Mouse (Mus musculus): ENCODE measurements around the gene Casz1.

Gene Casz1

DNA sequence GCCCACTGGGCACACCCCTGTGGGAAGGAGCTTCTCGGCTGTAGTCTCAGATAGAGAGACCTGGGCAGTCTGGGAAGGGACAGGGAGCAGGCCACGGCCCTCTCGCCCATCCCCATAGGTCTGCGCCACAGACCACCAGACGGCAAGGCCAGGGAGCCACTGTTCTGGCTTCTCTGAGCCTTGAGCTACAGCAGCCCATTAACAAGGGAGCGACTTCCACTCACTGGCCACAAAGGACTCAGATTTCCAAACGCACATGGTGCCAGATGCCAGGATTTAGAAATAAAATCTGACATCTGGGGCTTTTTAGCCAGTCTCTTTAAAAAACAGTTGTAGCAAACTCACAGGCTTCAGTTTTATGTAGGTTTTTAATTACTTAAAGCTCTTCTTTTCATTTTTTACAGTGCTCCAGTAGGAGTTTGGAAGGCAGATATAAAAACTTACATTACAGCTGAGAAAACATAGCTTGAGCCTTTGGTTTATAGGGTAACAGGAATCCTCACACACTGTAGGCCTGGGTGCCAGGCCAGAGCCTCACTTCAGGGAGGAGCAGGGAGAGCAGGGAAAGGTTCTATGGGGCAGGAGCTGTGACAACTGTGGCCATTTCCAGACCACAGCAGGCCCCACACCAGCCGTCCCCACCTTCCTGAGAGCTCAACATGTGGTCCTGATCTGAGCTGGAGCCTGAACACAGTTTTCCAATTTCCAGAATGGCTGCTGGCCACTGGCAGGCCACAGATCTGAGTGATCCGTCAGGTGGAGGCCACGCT, 160.5 kb downstream of the Casz1 start:
- in situ Hi-C loops (cut with MboI, MseI) = no loop called here

DNA sequence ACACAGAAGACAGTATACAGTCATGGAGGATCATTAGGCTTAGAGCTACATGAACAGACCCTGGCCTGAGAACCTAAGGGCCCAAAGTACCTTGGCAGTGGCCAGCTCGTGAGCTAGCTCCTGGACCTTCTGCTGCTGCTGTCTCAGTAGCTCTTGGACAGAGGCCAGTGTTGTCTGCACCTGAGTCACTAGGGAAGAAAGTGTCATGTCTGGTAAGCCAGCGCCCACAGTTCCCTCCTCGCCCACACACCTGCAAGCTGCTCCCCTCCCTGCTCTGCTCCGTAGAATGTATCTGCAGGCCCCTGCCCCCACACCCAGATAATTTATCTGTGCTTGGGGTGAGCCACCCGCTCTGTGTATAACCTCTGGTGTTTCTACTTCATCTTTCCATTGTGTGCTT, 161.9 kb downstream of the Casz1 start:
- in situ Hi-C loops (cut with MboI, MseI) = no loop called here

DNA sequence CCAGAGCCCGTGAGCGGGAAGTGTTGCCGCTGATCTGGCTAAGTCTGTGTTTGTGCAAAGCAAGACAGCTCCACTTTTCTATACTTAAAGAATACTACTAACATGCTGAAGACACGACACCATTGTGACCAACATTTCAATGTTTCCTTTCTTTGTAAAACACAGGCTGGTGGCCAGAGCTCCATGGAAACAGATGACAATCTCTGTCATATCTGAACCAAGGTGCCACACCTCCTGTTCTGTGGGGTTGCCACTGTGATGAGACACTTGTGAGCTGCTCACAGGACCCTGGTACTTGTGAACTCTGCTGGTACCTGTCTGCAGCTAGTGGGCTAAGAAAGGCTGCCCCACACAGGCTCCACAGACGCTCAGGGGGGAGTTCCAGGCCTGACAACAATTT, 164.6 kb downstream of the Casz1 start:
- in situ Hi-C loops (cut with MboI, MseI) = no loop called here

DNA sequence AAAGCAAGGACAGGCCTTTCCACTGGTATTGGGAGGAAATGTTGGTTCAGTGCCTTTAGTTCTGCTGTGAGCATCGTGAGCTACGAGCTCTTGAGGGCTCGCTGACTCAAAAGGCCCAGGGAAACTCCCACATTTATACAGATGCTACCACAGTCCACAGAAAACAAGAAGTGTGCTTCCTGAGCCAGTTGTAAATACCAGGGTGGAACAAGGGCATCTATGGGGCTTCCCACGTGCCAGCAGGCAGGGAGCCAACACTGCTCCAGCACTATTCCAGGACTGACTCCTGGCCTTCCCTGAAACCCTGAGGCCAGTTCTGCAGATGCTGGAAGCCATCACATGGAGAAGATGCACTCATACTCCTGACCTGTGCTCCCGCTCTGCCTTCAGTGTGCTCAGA, 165.4 kb downstream of the Casz1 start:
- in situ Hi-C loops (cut with MboI, MseI) = no loop called here

DNA sequence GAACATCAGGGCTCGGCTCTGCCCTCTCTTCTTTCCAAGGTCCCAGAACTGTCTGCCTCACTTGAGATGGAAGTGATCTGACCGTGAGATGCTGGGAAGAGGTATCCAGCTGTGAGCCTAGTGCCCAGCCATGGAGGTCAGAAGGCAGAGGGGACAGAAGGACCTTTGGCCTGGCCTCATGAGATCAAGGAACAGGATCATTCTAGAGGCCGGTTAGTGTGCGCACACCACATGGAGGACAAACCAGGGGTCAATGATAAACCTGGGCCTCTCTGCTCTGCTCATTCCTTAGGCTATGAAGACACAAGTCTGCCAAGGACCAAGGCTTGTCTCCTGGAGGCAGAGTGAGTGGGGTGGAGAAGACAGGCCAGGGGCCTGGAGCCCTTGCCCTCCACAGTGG, 166.5 kb downstream of the Casz1 start:
- in situ Hi-C loops (cut with MboI, MseI) = no loop called here

DNA sequence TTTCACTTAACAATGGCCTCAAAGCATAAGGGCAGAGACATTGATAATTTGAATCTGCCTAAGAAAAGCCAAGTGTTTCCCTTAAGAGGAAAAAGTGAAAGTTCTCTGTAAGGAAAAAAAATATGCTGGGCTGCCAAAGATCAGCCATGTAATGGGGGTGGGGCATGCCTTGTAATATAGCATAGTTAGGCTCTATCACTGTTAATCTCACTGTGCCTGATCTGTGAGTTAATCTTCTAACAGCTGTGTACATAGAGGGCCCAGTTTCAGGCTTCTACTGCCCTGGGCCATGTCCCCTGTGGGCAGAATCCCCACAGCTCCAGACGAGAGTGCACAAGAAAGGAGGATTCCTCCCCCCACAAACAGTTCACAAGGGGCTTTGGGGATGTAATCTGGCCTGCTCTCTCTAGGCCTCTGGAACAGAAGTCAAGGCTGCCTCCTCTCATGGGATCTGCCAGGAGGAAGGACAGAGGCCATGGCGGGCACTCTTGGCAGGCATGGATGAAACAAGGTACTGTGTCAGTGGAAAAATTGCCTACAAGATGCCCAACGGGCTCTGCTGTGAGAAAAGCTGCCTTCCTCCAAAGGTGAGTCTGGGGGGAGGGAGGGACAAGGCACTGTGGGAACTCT, 167.5 kb downstream of the Casz1 start:
- in situ Hi-C loops (cut with MboI, MseI) = no loop called here

DNA sequence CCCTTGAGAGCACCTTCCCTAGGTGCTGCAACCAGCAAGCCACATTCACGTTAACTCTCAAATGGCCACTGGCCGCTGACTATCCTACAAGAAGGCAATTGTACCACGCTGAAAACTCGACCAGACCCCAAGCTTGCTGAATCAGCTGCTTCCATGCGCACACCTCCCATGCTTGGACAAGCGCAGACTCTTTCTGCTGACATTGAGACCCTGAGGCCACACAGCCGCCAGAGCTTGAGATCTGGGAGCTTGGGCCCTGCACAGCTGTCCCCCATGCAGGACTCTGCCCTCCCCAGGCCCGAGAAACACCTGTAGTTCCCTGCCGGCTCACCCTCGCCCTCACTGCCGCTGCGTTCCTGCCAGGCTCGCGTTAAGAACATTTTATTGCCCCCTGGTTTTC, 168.5 kb downstream of the Casz1 start:
- in situ Hi-C loops (cut with MboI, MseI) = no loop called here

DNA sequence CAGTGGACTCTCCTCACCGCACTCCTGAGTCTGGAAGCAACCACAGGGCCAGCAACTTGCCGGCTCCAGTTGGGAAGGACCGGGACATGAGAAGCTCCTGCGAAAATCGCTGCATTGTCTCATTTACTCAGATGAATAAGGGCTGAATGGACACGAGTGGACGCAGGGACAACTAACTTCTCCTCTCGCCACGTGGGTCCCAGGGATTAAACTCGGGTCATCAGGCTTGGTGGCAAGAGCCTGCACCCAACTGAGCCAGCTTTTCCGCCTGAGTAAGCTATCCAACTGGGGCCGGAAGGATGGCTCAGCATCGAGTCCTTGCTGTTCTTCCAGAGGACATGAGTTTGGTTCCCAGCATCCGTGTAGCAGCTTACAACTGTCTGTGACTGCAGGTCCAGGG, 169.2 kb downstream of the Casz1 start:
- in situ Hi-C loops (cut with MboI, MseI) = no loop called here

DNA sequence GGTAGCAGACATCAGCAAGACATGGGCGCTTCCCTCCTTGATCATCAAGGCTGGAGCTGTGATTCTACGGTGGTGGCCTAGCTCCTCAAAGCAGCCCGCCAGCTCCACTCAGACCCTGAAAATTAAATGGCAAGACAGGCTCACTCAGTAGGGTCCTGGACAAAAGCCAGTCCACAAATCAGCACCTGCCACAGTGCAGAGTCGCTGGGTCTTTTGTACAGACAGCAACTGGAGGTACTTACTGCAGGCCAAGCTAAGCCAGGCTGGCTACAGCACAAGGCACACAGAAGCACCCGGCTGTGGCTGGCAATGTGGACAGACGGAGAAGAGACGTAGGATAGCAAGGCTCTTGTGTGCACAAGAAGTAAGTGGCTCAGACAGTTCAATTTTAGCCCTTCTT, 170.6 kb downstream of the Casz1 start:
- in situ Hi-C loops (cut with MboI, MseI) = no loop called here

DNA sequence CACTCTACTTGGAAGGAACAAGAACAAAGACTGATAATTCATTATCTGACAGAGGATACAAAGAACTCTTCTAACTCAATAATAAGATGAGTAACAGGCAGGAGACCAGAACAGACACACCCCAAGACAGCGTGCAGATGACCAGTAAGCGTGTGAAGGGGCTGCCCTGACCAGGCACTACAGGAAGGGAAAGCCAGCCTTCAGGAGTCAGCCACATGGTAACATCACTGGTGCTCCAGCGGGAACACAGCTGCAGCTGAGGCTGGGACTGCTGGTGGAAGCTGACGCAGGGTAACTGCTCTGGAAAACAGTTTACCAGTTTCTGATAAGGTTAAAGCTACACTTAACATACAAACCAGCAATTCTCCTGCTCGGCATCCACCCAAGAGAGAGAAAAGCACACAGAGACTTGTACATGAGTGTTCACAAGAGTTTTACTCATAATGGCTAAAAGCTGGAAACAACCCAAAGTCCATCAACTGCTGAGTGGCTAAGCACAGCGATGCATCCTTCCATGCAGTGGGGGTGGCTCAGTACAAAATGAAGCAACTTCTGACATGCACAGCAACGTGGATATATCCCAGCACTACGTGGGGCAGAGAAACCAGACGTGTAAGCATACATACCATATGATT, 174.1 kb downstream of the Casz1 start:
- in situ Hi-C loops (cut with MboI, MseI) = no loop called here

DNA sequence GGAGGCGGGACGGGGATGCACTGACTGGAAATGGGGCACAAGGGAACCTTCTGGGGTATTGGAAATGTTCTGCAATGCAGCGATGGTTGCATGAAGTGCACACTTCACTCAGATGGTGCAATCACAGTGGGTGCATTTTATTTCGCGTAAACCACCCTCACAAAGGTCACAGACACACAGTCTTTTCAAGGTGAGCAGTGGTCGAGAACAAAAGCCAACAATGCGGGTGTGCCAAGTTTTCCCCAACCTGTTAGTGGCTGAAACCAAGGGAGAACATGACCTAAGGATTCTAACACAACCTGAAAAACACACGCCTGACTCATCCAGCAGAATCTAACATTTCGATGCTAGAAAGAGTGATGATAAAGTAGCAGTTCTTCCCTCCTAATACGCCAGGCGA, 174.7 kb downstream of the Casz1 start:
- in situ Hi-C loops (cut with MboI, MseI) = no loop called here

DNA sequence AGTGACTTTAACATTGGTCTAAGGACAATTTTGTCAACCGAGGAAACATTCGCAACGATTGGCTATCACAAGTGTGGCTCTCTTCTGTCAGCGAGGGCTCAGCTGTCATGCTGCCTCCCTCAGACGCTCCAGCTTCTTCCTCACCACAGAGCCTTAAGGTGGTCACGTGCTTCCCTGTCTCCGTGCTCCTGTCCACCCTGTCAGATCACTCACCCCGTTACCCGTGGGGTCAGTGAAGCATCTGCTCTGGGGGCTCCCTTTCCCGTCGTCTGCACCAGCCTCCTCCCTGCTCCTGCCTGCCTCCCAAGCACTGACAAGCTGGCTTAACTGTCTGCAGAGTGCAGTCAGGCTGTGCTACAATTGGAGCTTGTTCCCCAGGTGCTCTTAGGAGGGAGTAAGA, 175.6 kb downstream of the Casz1 start:
- in situ Hi-C loops (cut with MboI, MseI) = no loop called here

DNA sequence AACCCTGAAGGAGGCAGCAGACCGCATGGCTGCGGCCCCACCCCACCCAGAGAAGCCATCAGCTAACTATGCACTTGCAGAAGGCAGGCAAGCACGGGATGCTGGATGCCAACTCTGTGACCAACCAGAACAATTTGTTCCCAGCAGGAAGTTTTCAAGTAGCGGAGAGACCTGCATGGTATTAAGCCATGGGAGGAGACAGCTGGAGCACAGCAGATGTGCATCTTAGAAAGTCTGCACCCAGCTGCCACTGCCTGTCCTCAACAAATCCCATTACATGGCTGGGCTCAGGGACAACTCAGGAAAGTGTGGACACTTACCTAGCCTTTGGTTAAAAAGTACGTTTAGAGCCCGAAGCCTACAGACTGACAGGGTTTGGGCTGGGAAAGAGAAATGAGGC, 178.0 kb downstream of the Casz1 start:
- in situ Hi-C loops (cut with MboI, MseI) = no loop called here

DNA sequence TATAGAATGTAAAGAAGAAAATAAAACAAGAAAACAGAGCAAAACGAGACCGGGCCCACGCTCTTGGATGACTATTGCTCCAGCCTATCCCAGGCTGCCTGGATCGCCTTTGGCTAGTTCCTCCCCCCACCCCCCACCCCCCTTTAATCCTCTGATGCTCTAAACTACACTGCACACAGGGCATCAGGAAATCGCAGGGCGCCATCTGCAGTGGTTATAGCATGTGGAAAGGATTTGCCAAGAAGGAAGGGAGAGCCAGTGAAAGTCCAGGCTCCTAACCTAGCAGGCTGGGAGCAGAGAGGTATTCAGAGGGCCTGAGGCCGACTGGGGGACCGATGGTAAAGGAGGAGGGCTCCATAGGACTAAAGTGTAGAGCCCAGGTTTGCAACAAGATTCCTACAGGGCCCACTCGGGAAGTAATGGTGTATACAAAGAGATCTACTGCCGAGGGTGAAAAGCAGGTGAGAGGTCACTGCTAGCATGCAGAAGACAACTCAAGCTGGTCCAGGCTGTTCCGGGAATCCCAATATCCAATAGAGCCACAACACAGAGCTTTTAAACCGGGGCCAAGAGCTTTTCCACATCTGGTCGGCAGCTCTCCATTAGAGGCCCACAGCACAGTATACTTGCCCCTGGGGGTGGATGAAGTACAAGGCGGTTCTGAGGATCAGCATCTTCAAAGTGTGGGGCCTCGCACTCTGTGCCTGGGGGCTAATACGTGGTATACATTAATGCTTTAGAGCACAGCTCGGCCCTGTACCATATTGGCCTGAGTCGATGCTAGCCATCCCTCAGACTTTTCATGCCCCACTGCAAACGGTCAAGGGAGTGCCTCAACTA, 180.7 kb downstream of the Casz1 start:
- in situ Hi-C loops (cut with MboI, MseI) = no loop called here

DNA sequence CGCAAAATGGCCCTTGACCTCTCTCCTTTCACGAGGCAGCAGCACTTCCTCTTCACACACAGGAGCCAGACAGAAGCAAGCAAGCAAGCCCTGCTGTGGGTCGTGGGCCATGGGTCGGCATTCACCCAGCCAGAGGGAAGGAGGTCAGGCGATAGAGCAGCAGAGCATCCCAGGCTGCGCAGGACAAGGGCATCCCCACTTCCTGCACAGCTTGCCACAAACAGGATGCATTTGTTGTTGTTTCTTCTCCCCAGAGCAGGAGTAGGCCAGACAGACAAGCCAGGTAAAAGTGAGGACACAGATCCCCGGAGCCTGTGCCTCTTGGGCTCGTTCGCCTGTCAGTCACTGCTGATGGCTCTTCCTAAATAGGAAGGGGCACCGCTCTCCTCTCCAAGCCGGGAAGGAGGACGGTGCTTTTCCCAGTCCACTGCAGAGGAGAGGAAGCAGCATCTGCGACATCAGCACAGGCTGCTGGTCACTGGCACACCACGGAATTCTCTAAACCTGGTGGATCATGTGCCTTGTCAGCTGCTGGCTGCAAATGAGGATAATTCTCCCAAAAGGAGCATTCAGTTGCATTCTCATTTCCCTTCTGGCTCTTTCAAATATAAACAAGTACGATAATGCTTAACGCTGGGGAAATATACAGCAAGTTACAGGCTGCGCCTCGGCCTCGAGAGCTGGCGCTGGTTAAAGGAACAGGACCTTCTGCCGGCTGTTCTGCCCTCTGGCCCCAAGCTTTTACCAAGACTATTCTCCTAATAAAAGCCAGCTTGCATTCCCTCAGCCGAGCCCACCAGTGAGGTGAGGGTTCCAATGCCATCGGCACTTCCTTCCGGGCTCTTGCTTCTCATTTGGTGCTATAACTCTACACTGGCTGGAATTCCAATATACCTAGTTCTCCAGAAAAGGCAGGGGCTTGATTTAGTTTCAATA, 181.6 kb downstream of the Casz1 start:
- in situ Hi-C loops (cut with MboI, MseI) = no loop called here

DNA sequence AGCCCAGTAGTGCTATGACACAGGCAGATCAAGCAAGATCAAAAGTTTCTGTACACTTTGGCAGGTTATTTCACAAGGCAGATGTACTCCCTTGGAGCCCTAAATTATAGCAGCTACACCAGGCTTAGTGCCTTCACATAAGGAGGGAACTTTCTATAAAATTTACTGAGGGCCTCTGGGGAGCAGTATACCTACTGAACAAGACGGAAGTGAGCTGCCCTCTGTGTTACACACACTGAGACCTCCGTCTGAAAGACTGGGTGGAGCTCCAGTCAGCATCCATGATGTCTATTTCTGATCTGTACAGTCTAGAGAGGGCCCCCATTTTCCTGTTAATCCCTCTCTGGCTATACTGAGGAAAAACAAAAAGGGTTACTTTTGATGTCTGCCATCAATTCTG, 185.8 kb downstream of the Casz1 start:
- in situ Hi-C loops (cut with MboI, MseI) = no loop called here

DNA sequence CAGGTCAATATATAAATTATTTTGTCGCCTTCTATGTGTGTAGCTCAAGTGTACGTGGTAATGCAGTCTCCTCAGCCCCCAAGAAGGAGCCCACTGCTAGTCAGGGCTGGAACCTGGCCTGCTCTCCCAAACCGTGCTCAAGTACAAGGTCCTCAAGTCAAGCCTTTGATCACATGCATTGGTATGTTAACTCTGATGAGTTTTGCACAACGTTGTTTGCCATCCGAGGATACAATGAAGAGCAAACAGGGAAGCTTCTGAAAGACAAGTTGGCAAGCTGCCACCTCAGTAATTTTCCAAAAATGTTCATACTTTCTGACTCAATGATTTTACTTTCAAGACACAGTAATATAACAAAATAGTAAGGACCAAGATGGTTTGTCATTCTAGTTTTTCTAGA, 189.7 kb downstream of the Casz1 start:
- in situ Hi-C loops (cut with MboI, MseI) = no loop called here

DNA sequence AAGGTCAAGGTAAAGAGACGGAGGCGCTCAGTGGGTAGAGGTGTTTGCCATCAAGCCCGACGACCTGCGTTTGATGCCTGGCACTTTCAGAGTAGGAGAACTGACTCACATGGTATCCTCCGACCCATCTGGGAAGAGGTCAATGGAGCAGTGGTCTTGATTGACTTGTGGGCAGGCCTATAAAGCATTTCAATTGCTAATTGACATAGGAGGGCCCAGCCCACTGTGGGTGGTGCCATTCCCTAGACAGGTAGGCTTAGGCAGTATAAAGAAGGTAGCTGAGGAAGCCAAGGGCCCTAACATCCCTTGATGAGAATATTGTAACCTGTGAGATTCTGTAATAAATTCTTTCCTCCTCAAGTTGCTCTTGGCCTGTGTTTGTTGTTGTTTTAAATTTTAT, 196.5 kb downstream of the Casz1 start:
- in situ Hi-C loops (cut with MboI, MseI) = no loop called here

DNA sequence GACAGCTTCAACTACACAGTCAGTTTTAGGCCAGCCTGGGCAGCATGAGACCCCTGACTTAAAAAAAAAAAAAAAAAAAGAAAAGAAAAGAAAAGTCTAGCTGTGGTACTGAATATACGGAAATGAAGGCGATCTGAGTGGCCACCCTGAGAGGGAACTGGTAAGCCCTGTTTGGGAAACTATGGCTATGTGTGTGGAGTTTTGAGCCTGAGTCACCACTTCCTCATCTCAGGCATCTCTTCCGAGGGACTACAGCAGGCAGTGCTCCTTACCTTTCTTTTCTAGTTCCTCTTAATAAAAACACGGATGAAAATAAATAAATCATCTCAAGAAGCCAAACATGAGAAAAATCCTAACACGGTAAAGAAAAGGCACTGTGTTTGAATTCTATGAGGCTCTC, 197.3 kb downstream of the Casz1 start:
- in situ Hi-C loops (cut with MboI, MseI) = no loop called here

DNA sequence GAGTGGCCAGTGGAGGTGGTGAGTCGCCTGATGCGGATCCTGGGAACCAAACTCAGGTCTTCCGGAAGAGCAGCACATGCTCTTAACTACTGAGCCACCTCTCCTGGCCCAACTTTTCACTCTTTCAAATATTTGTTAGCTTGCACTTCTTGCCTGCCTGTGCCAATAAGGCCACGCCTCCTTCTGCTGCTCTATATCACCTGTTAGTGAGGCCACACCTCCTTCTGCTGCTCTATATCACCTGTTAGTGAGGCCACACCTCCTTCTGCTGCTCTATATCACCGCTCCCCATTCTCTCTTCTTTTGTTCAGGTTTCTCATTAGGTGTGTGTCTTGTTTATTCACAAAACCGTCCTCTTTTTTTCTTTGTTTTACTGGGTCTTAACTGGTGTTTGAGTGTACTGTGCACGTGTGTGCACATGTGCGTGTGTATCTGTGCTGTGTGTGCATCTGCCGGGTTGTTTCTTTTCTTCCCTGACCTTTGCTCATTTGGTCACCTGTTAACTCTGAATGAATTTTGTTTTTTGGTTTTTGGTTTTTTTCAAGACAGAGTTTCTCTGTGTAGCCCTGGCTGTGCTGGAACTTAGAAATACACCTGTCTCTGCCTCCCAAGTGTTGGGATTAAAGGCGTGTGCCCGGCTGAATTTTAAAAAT, 198.3 kb downstream of the Casz1 start:
- in situ Hi-C loops (cut with MboI, MseI) = no loop called here
